Mouse (Mus musculus) heart, adult 2 months (tissue): ENCODE data around the gene Necab3.

Experiments
- CTCF ChIP-seq: fragments of 200-600 bp; IDR thresholded peaks from 2 replicates; pipeline ENCODE4 v1.8.1; 2022; ENCODE audit warnings: antibody characterized with exemption, mild to moderate bottlenecking, moderate library complexity
- POLR2A ChIP-seq: fragments of 200-500 bp; IDR thresholded peaks from 2 replicates; pipeline ENCODE4 v1.6.1; 2011; ENCODE audit warnings: mild to moderate bottlenecking, low read depth, low read length, control low read depth; ENCODE audit not compliant: insufficient read depth

- no peak for TF ChIP-seq POLR2A
- TF ChIP-seq CTCF = no peak
These were observed 25.5 kb upstream of the Necab3 start for GRCm38 (mm10) chr2:154583906-154584872.
